Mouse (Mus musculus) cerebellum, adult 2 months (tissue): ENCODE measurements around the gene Lmbr1l.

Experiments
- CTCF ChIP-seq: fragments of 200-500 bp; IDR thresholded peaks from 2 replicates; pipeline ENCODE4 v1.5.1; 2011; ENCODE audit warnings: low read depth, mild to moderate bottlenecking, control low read depth, low read length, moderate library complexity, borderline replicate concordance; ENCODE audit not compliant: insufficient read depth
- POLR2A ChIP-seq: fragments of 200-500 bp; IDR thresholded peaks from 2 replicates; pipeline ENCODE4 v1.6.1; 2011; ENCODE audit warnings: low read length, control low read depth, borderline replicate concordance; ENCODE audit not compliant: insufficient read depth

- no peak for TF ChIP-seq POLR2A
- no peak for TF ChIP-seq CTCF
Measured at GRCm38 (mm10) chr15:98933833-98934216, 15.8 kb upstream of the Lmbr1l start.
